Mouse (Mus musculus) B cell, adult 67 days (primary cell): ENCODE data around the gene Meis1. TPM values are rescaled to one million over a fixed set of nuclear protein-coding genes. Genes with fewer than 3 reads are reported as not detected.

Source experiments
- total RNA-seq, 2 experiments: library from RNA; stranded (reverse); gene quantifications; 4 replicates each; pipeline ENCODE4 v1.2.4; 2023

The Meis1 gene
- 1 to 10 TPM; 2.1 to 3.2 TPM for total RNA-seq

GRCm38 (mm10) chr11:19018489-19019203, at the start of gene Meis1:
TSS of gene Meis1 (minus strand) at chr11:19018985.

